Mouse (Mus musculus) cerebellum, adult 2 months (tissue): ENCODE measurements around the gene Bcr.

Experiments used
- CTCF ChIP-seq: fragments of 200-500 bp; IDR thresholded peaks from 2 replicates; pipeline ENCODE4 v1.5.1; 2011; ENCODE audit warnings: low read depth, mild to moderate bottlenecking, control low read depth, low read length, moderate library complexity, borderline replicate concordance; ENCODE audit not compliant: insufficient read depth
- POLR2A ChIP-seq: fragments of 200-500 bp; IDR thresholded peaks from 2 replicates; pipeline ENCODE4 v1.6.1; 2011; ENCODE audit warnings: low read length, control low read depth, borderline replicate concordance; ENCODE audit not compliant: insufficient read depth

DNA sequence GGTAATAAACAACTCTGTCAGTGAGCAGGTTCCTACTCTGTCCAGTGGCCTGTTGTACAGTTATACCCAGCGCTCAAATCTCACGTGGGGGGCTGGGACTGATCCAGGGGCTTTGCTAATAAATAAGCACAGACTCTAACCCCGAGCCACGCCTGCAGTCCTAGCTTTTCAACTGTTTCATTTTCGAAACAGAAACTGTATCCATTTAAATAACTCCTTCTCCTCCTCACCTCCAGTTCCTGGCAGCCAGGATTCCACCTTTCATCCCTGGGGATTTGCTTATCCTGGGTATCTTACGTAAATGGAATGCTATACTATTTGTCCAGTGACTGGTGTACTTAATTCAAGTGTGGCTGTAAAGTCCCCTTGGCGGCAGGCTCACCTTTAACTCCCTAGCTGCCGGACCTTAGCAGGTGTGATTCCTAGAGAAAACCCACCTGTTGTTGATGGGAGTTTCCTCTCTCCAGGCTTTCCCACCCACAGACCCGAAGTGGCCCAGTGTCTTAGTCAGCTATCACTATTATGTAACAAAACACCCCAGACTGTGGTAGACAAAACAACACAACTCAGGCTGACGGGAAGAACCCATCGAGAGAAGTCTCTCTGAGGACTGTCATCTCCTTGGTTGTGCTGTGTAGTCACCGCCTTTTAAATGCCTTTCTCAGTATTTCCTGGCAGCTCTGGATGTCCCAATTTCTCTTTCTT lies 8.4 kb downstream of the Bcr start:
- no peak for TF ChIP-seq POLR2A
- TF ChIP-seq CTCF, result no peak
